Mouse (Mus musculus) megakaryocyte, embryonic 14.5 days (primary cell): ENCODE results near the gene Pla2g4b.

Experiments used
- FLI1 ChIP-seq: IDR thresholded peaks from 2 replicates; pipeline ENCODE4 v1.6.1; 2012; ENCODE audit warnings: low read length, inconsistent platforms, mixed read lengths
- GATA1 ChIP-seq: IDR thresholded peaks from 3 replicates; pipeline ENCODE4 v1.6.1; 2012; ENCODE audit warnings: mixed read lengths, low read length, inconsistent platforms, borderline replicate concordance

- TF ChIP-seq GATA1 (no peak), FLI1 (no peak)
These were observed 26.2 kb downstream of the Pla2g4b start for GRCm38 (mm10) chr2:120059466-120059865.
